Mouse (Mus musculus): Measurements from ENCODE around the gene Cenpb.

DNA sequence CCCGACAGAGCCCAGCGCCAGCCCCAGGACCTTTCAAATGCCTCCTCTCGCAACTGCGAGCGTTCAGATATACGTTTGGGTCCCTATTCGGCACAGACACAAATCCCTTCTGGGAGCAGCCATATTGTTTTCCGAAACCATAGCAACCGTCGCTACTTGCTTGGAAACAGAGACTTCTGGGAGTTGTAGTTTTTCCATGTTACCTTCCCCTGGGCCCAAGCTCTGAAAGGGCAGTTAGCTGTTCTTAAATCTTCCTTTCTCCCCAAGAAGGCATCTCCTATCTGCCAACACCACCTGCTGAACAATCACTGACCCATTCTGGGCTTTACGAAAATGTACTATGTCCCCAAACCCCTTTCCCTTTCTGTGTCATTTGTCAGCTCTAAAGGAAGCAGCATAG lies 5.2 kb downstream of the Cenpb start:
- TF ChIP-seq CTCF (conservative IDR thresholded peaks at IDR 0.05; ENCODE audit: low read length): no peak
- no peak for TF ChIP-seq POU5F1 (IDR thresholded peaks at IDR 0.05; ENCODE audit: borderline replicate concordance, low read length)
- TF ChIP-seq NANOG (IDR thresholded peaks at IDR 0.05; ENCODE audit: borderline replicate concordance, low read length): no peak

All from E14TG2a.4 (cell line).